Mouse (Mus musculus) forebrain, embryonic 13.5 days (tissue): Measurements from ENCODE around the gene Stk26. TPM values are rescaled to one million over a fixed set of nuclear protein-coding genes. Genes with fewer than 3 reads are reported as not detected.

ENCODE experiments used
- ATAC-seq: fragments of 200-750 bp; cut with Nextera tagmentation; 2 replicates; pipeline ENCODE4 v1.8.0; 2017
- H3K27ac ChIP-seq: fragments of 300-500 bp; sonication (generic); 2 replicates; pipeline ENCODE4 v1.5.1; 2015; ENCODE audit warnings: inconsistent platforms, mild to moderate bottlenecking, moderate library complexity
- H3K27me3 ChIP-seq: fragments of 300-500 bp; sonication (generic); 2 replicates; pipeline ENCODE4 v1.6.1; 2015; ENCODE audit warnings: mild to moderate bottlenecking, inconsistent platforms
- H3K36me3 ChIP-seq: fragments of 300-500 bp; sonication (generic); 2 replicates; pipeline ENCODE4 v1.6.1; 2015; ENCODE audit warnings: mild to moderate bottlenecking, inconsistent platforms; ENCODE audit not compliant: poor library complexity, severe bottlenecking
- H3K4me1 ChIP-seq: fragments of 300-500 bp; sonication (generic); 2 replicates; pipeline ENCODE4 v1.6.1; 2015; ENCODE audit warnings: inconsistent platforms
- H3K4me2 ChIP-seq: fragments of 300-500 bp; sonication (generic); 2 replicates; pipeline ENCODE4 v1.6.1; 2015; ENCODE audit warnings: inconsistent platforms, mild to moderate bottlenecking, moderate library complexity
- H3K4me3 ChIP-seq: fragments of 300-500 bp; sonication (generic); 2 replicates; pipeline ENCODE4 v1.5.1; 2015; ENCODE audit warnings: mild to moderate bottlenecking, inconsistent platforms
- H3K9ac ChIP-seq: fragments of 300-500 bp; sonication (generic); 2 replicates; pipeline ENCODE4 v1.6.1; 2015; ENCODE audit warnings: mild to moderate bottlenecking, inconsistent platforms
- H3K9me3 ChIP-seq: fragments of 300-500 bp; sonication (generic); replicated peaks from 2 replicates; pipeline ENCODE4 v1.6.1; 2016; ENCODE audit warnings: inconsistent platforms
- WGBS: fragments of 180-500 bp; shearing (Covaris S2); methylation state at CpG from one replicate; pipeline ENCODE4 v1.1.7; 2015; 5-methylcytosine and 5-hydroxymethylcytosine counted together
- polyA plus RNA-seq: library from polyadenylated mRNA; unstranded; fragments of >200 nt; fragmentation: Nextera tagmentation; extraction: Ambion mirVana; gene quantifications from 2 replicates; pipeline ENCODE4 v1.2.1, GENCODE M21; 2015

Gene Stk26
- polyA plus RNA-seq, 1 experiment from 2014 or later = 1.4 TPM

GRCm38 (mm10) chrX:50937117-50937516, 96.3 kb downstream of the Stk26 start:
- Histone ChIP-seq H3K27me3 (no peaks in the 10 kb centered on the region), H3K4me3 (no peak overlapping the region), H3K9me3 (no peaks in the 10 kb centered on the region), H3K27ac (no peak overlapping the region), H3K36me3 (no peaks in the 10 kb centered on the region), H3K9ac (no peak overlapping the region), H3K4me2 (no peak overlapping the region), H3K4me1 (no peaks in the 10 kb centered on the region)
- ATAC-seq = no peak
- WGBS = 96% methylated on average over 3 of the region's 3 CpGs

- H3K27ac ChIP-seq = no peak within 1 kb of the TSS
- H3K4me3 ChIP-seq = no peak within 1 kb of the TSS
- no peaks in the 10 kb centered on the region for H3K9me3 ChIP-seq
- WGBS = 67% methylated on average over 14 of the region's 14 CpGs
- H3K4me2 ChIP-seq = no peak within 1 kb of the TSS
- no peaks in the 10 kb centered on the region for H3K4me1 ChIP-seq
- H3K27me3 ChIP-seq = no peaks in the 10 kb centered on the region
- ATAC-seq = no peak
- H3K9ac ChIP-seq = no peak within 1 kb of the TSS
- H3K36me3 ChIP-seq = no peaks in the 10 kb centered on the region
Measured at GRCm38 (mm10) chrX:50942610-50943009, 101.8 kb downstream of the Stk26 start, which contains the start of gene Frmd7. TSS of gene Frmd7 (minus strand) at chrX:50942710.

Other genes starting within 250 kb of the Stk26 start
- not detected in 2 replicates for gene Frmd7, start 101.7 kb downstream of the Stk26 start, polyA plus RNA-seq
- gene Rap2c, start 177.0 kb downstream of the Stk26 start, polyA plus RNA-seq = 14.6 and 16.4 TPM in 2 replicates